Mouse (Mus musculus) intestine, embryonic 15.5 days (tissue): ENCODE data around the gene Ddx50. TPM values are rescaled to one million over a fixed set of nuclear protein-coding genes. Genes with fewer than 3 reads are reported as not detected.

ENCODE experiments used
- ATAC-seq: fragments of 200-750 bp; cut with Nextera tagmentation; 2 replicates; pipeline ENCODE4 v1.8.0; 2017; ENCODE audit warnings: moderate TSS enrichment, moderate library complexity
- H3K27ac ChIP-seq: fragments of 300-500 bp; sonication (generic); 2 replicates; pipeline ENCODE4 v1.5.1; 2015; ENCODE audit warnings: mild to moderate bottlenecking, inconsistent platforms
- H3K27me3 ChIP-seq: fragments of 300-500 bp; sonication (generic); replicated peaks from 2 replicates; pipeline ENCODE4 v1.6.1; 2015; ENCODE audit warnings: inconsistent platforms
- H3K36me3 ChIP-seq: fragments of 300-500 bp; sonication (generic); 2 replicates; pipeline ENCODE4 v1.6.1; 2015; ENCODE audit warnings: inconsistent platforms
- H3K4me1 ChIP-seq: fragments of 300-500 bp; sonication (generic); replicated peaks from 2 replicates; pipeline ENCODE4 v1.6.1; 2015; ENCODE audit warnings: inconsistent platforms
- H3K4me2 ChIP-seq: fragments of 300-500 bp; sonication (generic); replicated peaks from 2 replicates; pipeline ENCODE4 v1.6.1; 2015; ENCODE audit warnings: mild to moderate bottlenecking, inconsistent platforms
- H3K4me3 ChIP-seq: fragments of 300-500 bp; sonication (generic); replicated peaks from 2 replicates; pipeline ENCODE4 v1.5.1; 2015; ENCODE audit warnings: inconsistent platforms
- H3K9ac ChIP-seq: fragments of 300-500 bp; sonication (generic); 2 replicates; pipeline ENCODE4 v1.6.1; 2015; ENCODE audit warnings: inconsistent platforms
- H3K9me3 ChIP-seq: fragments of 300-500 bp; sonication (generic); 2 replicates; pipeline ENCODE4 v1.6.1; 2016; ENCODE audit warnings: inconsistent platforms
- WGBS: fragments of 180-500 bp; shearing (Covaris S2); methylation state at CpG from one replicate; pipeline ENCODE4 v1.1.7; 2015; 5-methylcytosine and 5-hydroxymethylcytosine counted together
- polyA plus RNA-seq: library from polyadenylated mRNA; unstranded; fragments of >200 nt; fragmentation: Nextera tagmentation; extraction: Ambion mirVana; gene quantifications from 2 replicates; pipeline ENCODE4 v1.2.1, GENCODE M21; 2015

The Ddx50 gene
- polyA plus RNA-seq, 1 experiment from 2014 or later, result 112 TPM

DNA sequence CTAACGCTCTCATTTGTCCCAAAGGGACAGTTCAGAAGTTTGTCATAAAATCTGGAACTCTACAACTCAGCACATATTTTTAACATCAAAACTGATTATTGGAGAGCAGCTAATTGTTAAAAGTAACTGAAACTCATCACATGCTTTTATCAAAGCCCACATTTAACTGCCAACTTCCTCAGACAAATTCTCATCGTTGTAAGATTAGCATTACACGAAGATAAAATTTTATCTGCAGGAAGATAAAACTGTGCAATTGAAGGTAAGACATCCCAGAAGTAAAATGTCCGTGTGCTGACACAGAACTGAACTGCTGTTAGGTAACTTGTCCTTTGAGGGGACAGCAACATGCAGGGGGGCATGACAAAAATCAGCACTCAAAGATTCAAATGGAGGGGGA is 82.2 kb downstream of the Ddx50 start:
- H3K27ac ChIP-seq, result no peak overlapping the region
- WGBS, result 82% methylated on average over 4 of the region's 4 CpGs
- H3K9me3 ChIP-seq, result no peaks in the 10 kb centered on the region
- no peak for ATAC-seq
- H3K4me3 ChIP-seq, result no peak overlapping the region
- H3K4me2 ChIP-seq, result no peak overlapping the region
- H3K36me3 ChIP-seq, result peaks cover 32% of the 10 kb centered on the region
- no peaks in the 10 kb centered on the region for H3K4me1 ChIP-seq
- H3K9ac ChIP-seq, result no peak overlapping the region
- no peaks in the 10 kb centered on the region for H3K27me3 ChIP-seq

Other genes with a start within 250 kb of the Ddx50 start
- 28.5 and 35.1 TPM in 2 replicates for gene Hkdc1, start 228.7 kb downstream of the Ddx50 start, polyA plus RNA-seq
- gene 4930507D05Rik, start 201.7 kb downstream of the Ddx50 start, polyA plus RNA-seq, result 0.57 and 0.77 TPM in 2 replicates
- 31.2 and 33.3 TPM in 2 replicates for gene Supv3l1, start 201.5 kb downstream of the Ddx50 start, polyA plus RNA-seq
- gene Vps26a, start 164.4 kb downstream of the Ddx50 start, polyA plus RNA-seq, result 107 and 119 TPM in 2 replicates
- gene Srgn, start 123.8 kb downstream of the Ddx50 start, polyA plus RNA-seq, result 11.6 and 15.4 TPM in 2 replicates
- gene Kif1bp, start 72.8 kb downstream of the Ddx50 start, polyA plus RNA-seq, result 29.7 and 30.2 TPM in 2 replicates
- gene Ddx21, start 48.9 kb downstream of the Ddx50 start, polyA plus RNA-seq, result 21.6 and 22.1 TPM in 2 replicates
- 1.0 and 1.1 TPM in 2 replicates for gene Stox1, start 74.9 kb upstream of the Ddx50 start, polyA plus RNA-seq
- 109 and 110 TPM in 2 replicates for gene Ccar1, start 141.1 kb upstream of the Ddx50 start, polyA plus RNA-seq